Mouse (Mus musculus) thymus, adult 2 months (tissue): ENCODE results near the gene Plce1. TPM values are rescaled to one million over a fixed set of nuclear protein-coding genes. Genes with fewer than 3 reads are reported as not detected.

Source experiments
- DNase-seq: peaks from one replicate; pipeline ENCODE4 v3.0.0; 2021
- H3K27ac ChIP-seq: fragments of 200-500 bp; 2 replicates; pipeline ENCODE4 v1.5.1; 2012; ENCODE audit warnings: low read length, control low read depth; ENCODE audit not compliant: control insufficient read depth, insufficient read depth
- H3K27me3 ChIP-seq: fragments of 200-500 bp; 2 replicates; pipeline ENCODE4 v1.6.1; 2012; ENCODE audit warnings: mild to moderate bottlenecking, low read length, moderate library complexity, mixed read lengths; ENCODE audit not compliant: control insufficient read depth, insufficient read depth
- H3K36me3 ChIP-seq: fragments of 200-500 bp; 2 replicates; pipeline ENCODE4 v1.6.1; 2012; ENCODE audit warnings: mild to moderate bottlenecking, low read length, moderate library complexity; ENCODE audit not compliant: control insufficient read depth, insufficient read depth
- H3K4me1 ChIP-seq: fragments of 200-500 bp; replicated peaks from 2 replicates; pipeline ENCODE4 v1.6.1; 2012; ENCODE audit warnings: low read length; ENCODE audit not compliant: control insufficient read depth, insufficient read depth
- H3K4me3 ChIP-seq: fragments of 200-500 bp; 2 replicates; pipeline ENCODE4 v1.5.1; 2012; ENCODE audit warnings: mild to moderate bottlenecking, low read length, control low read depth, moderate library complexity; ENCODE audit not compliant: control insufficient read depth, insufficient read depth
- CTCF ChIP-seq: fragments of 200-500 bp; IDR thresholded peaks from 2 replicates; pipeline ENCODE4 v1.5.1; 2012; ENCODE audit warnings: mild to moderate bottlenecking, control low read depth, low read length, moderate library complexity, borderline replicate concordance; ENCODE audit not compliant: control insufficient read depth, poor library complexity, insufficient read depth; ENCODE audit errors: extremely low read depth
- POLR2A ChIP-seq: fragments of 200-500 bp; IDR thresholded peaks from 2 replicates; pipeline ENCODE4 v1.6.1; 2012; ENCODE audit warnings: mild to moderate bottlenecking, low read length, control low read depth, moderate library complexity; ENCODE audit not compliant: control insufficient read depth, poor library complexity, insufficient read depth; ENCODE audit errors: extremely low read depth
- WGBS: fragments of 180-500 bp; shearing (Covaris S2); methylation state at CpG from one replicate; pipeline ENCODE4 v1.1.7; 2018; 5-methylcytosine and 5-hydroxymethylcytosine counted together
- polyA plus RNA-seq: library from polyadenylated mRNA; depleted of rRNA; stranded (reverse); fragments of >200 nt; gene quantifications from 2 replicates; pipeline ENCODE4 v1.2.3, GENCODE M21; 2012

Gene Plce1
- polyA plus RNA-seq, 1 experiment = 1.2 TPM

GRCm38 (mm10) chr19:38478948-38479347 is 2.0 kb upstream of the Plce1 start:
- WGBS = 72% methylated on average over 7 of the region's 7 CpGs

GRCm38 (mm10) chr19:38479473-38479872 is 1.4 kb upstream of the Plce1 start:
- WGBS = 86% methylated on average over 5 of the region's 5 CpGs
- Histone ChIP-seq H3K4me1 (no peaks in the 10 kb centered on the region), H3K27ac (no peak overlapping the region), H3K4me3 (no peak overlapping the region), H3K27me3 (no peaks in the 10 kb centered on the region; the same call in 1 of the 2 replicates), H3K36me3 (no peaks in the 10 kb centered on the region)
- no peak for DNase-seq
- no peak for TF ChIP-seq POLR2A
- TF ChIP-seq CTCF = no peak

More at GRCm38 (mm10) chr19:38478948-38479347, 2.0 kb upstream of the Plce1 start:
- Histone ChIP-seq H3K4me1 (no peaks in the 10 kb centered on the region), H3K27me3 (no peaks in the 10 kb centered on the region; the same call in 1 of the 2 replicates), H3K27ac (no peak overlapping the region), H3K36me3 (no peaks in the 10 kb centered on the region), H3K4me3 (no peak overlapping the region)
- DNase-seq = no peak
- TF ChIP-seq POLR2A = no peak
- no peak for TF ChIP-seq CTCF

- WGBS = 21% methylated on average over 12 of the region's 12 CpGs
- Histone ChIP-seq H3K4me3 (no peak overlapping the region), H3K36me3 (no peaks in the 10 kb centered on the region), H3K27ac (no peak overlapping the region), H3K4me1 (no peaks in the 10 kb centered on the region), H3K27me3 (no peaks in the 10 kb centered on the region; the same call in 1 of the 2 replicates)
- TF ChIP-seq POLR2A (no peak), CTCF (no peak)
- DNase-seq = no peak
Measured at GRCm38 (mm10) chr19:38480156-38480720, 671 bp upstream of the Plce1 start.

- Histone ChIP-seq H3K36me3 (no peaks in the 10 kb centered on the region), H3K4me3 (no peak overlapping the region), H3K27ac (no peak overlapping the region), H3K27me3 (no peaks in the 10 kb centered on the region; the same call in 1 of the 2 replicates), H3K4me1 (no peaks in the 10 kb centered on the region)
- WGBS = 23% methylated on average over 8 of the region's 8 CpGs
- no peak for DNase-seq
- TF ChIP-seq POLR2A (no peak), CTCF (no peak)
Measured at GRCm38 (mm10) chr19:38481906-38482305, 997 bp downstream of the Plce1 start.

GRCm38 (mm10) chr19:38482406-38483181 is 1.7 kb downstream of the Plce1 start:
- TF ChIP-seq POLR2A = no peak
- TF ChIP-seq CTCF = no peak
- H3K27me3 ChIP-seq = no peaks in the 10 kb centered on the region; the same call in 1 of the 2 replicates
- WGBS = 33% methylated on average over 19 of the region's 19 CpGs
- H3K4me1 ChIP-seq = no peaks in the 10 kb centered on the region
- DNase-seq = no peak
- H3K27ac ChIP-seq = no peak overlapping the region
- no peak overlapping the region for H3K4me3 ChIP-seq
- no peaks in the 10 kb centered on the region for H3K36me3 ChIP-seq

- Histone ChIP-seq H3K27me3 (no peaks in the 10 kb centered on the region; the same call in 1 of the 2 replicates), H3K36me3 (no peaks in the 10 kb centered on the region), H3K27ac (no peak overlapping the region), H3K4me1 (no peaks in the 10 kb centered on the region), H3K4me3 (no peak overlapping the region)
- no peak for DNase-seq
- WGBS = 53% methylated on average over 11 of the region's 11 CpGs
- TF ChIP-seq POLR2A = no peak
- TF ChIP-seq CTCF = no peak
Measured at GRCm38 (mm10) chr19:38485779-38486555, 5.1 kb downstream of the Plce1 start.
